Mouse (Mus musculus): Measurements from ENCODE around the gene Gm15093.
"Not testable (repeated sequence)": the region's sequence is repeated elsewhere in the genome, so short reads cannot be mapped to it uniquely, and the experiment has no call there.

Gene Gm15093

GRCm38 (mm10) chrX:149272077-149272476 is at the start of gene Gm15093:
Gm15093 (plus strand) TSS chrX:149272377.
- DNase-seq = not testable (repeated sequence)
